Mouse (Mus musculus) adrenal gland, postnatal 14 days (tissue): ENCODE data around the gene Btbd35f11. TPM values are rescaled to one million over a fixed set of nuclear protein-coding genes. Genes with fewer than 3 reads are reported as not detected.
"Not testable (repeated sequence)": the region's sequence is repeated elsewhere in the genome, so short reads cannot be mapped to it uniquely, and the experiment has no call there.

Experiments
- DNase-seq: peaks from one replicate; pipeline ENCODE4 v3.0.0; 2021; ENCODE audit warnings: mixed read lengths
- long read RNA-seq, 2 experiments: library from polyadenylated mRNA; stranded (forward); transcript quantifications; one replicate each; pipeline ENCODE4 v2.0.0; 2021
- total RNA-seq: library from RNA; stranded (reverse); gene quantifications from 2 replicates; pipeline ENCODE4 v1.2.3, GENCODE M21; 2021

Gene Btbd35f11
- total RNA-seq, result not detected in 2 replicates
- long read RNA-seq, experiment 1, result 0 reads
- long read RNA-seq, experiment 2, result 0 reads

- not testable (repeated sequence) for DNase-seq
These were observed at the start of gene Btbd35f11 for GRCm38 (mm10) chrX:3443590-3443989. TSS of gene Btbd35f11 (minus strand) at chrX:3443690.

- DNase-seq, result peak; percentile 1
These were observed 33.5 kb downstream of the Btbd35f11 start for GRCm38 (mm10) chrX:3409946-3410345.

Other genes starting within 250 kb of the Btbd35f11 start
- not detected in 2 replicates for gene Btbd35f24, start 247.9 kb downstream of the Btbd35f11 start, total RNA-seq